Mouse (Mus musculus) midbrain, embryonic 13.5 days (tissue): ENCODE data around the gene Gm21518. TPM values are rescaled to one million over a fixed set of nuclear protein-coding genes. Genes with fewer than 3 reads are reported as not detected.
"Not testable (repeated sequence)": the region's sequence is repeated elsewhere in the genome, so short reads cannot be mapped to it uniquely, and the experiment has no call there.

Source experiments
- ATAC-seq: fragments of 200-750 bp; cut with Nextera tagmentation; 2 replicates; pipeline ENCODE4 v1.8.0; 2017; ENCODE audit warnings: mild to moderate bottlenecking, moderate TSS enrichment, moderate library complexity
- H3K27ac ChIP-seq: fragments of 300-500 bp; sonication (generic); 2 replicates; pipeline ENCODE4 v1.5.1; 2015; ENCODE audit warnings: inconsistent platforms, mild to moderate bottlenecking, moderate library complexity
- H3K27me3 ChIP-seq: fragments of 300-500 bp; sonication (generic); 2 replicates; pipeline ENCODE4 v1.6.1; 2015; ENCODE audit warnings: mild to moderate bottlenecking, inconsistent platforms
- H3K36me3 ChIP-seq: fragments of 300-500 bp; sonication (generic); 2 replicates; pipeline ENCODE4 v1.6.1; 2015; ENCODE audit warnings: mild to moderate bottlenecking, inconsistent platforms
- H3K4me1 ChIP-seq: fragments of 300-500 bp; sonication (generic); replicated peaks from 2 replicates; pipeline ENCODE4 v1.6.1; 2015; ENCODE audit warnings: inconsistent platforms
- H3K4me2 ChIP-seq: fragments of 300-500 bp; sonication (generic); replicated peaks from 2 replicates; pipeline ENCODE4 v1.6.1; 2015; ENCODE audit warnings: moderate library complexity, mild to moderate bottlenecking, inconsistent platforms
- H3K4me3 ChIP-seq: fragments of 300-500 bp; sonication (generic); replicated peaks from 2 replicates; pipeline ENCODE4 v1.5.1; 2015; ENCODE audit warnings: mild to moderate bottlenecking, inconsistent platforms
- H3K9ac ChIP-seq: fragments of 300-500 bp; sonication (generic); replicated peaks from 2 replicates; pipeline ENCODE4 v1.6.1; 2015; ENCODE audit warnings: mild to moderate bottlenecking, inconsistent platforms
- H3K9me3 ChIP-seq: fragments of 300-500 bp; sonication (generic); 2 replicates; pipeline ENCODE4 v1.6.1; 2016; ENCODE audit warnings: mild to moderate bottlenecking, inconsistent platforms
- WGBS: fragments of 180-500 bp; shearing (Covaris S2); methylation state at CpG from one replicate; pipeline ENCODE4 v1.1.7; 2015; 5-methylcytosine and 5-hydroxymethylcytosine counted together
- polyA plus RNA-seq: library from polyadenylated mRNA; unstranded; fragments of >200 nt; fragmentation: Nextera tagmentation; extraction: Ambion mirVana; gene quantifications from 2 replicates; pipeline ENCODE4 v1.2.1, GENCODE M21; 2015

Gene Gm21518
- not detected in 2 replicates for polyA plus RNA-seq

- not testable (repeated sequence) for ATAC-seq, H3K36me3 ChIP-seq, H3K4me1 ChIP-seq, H3K27ac ChIP-seq, H3K27me3 ChIP-seq, H3K9me3 ChIP-seq, H3K4me3 ChIP-seq, H3K9ac ChIP-seq, H3K4me2 ChIP-seq
- WGBS = no CpG with 5 or more reads among the region's 6 CpGs
Measured at GRCm38 (mm10) chrY:62190566-62190965, at the start of gene Gm21518. Gm21518 (plus strand) TSS chrY:62190866.
